Mouse (Mus musculus): ENCODE measurements around the gene Srp14. TPM values are rescaled to one million over a fixed set of nuclear protein-coding genes. Genes with fewer than 3 reads are reported as not detected.

The Srp14 gene
- polyA plus RNA-seq, 1 experiment from 2014 or later, result 340 TPM

Other genes starting within 250 kb of the Srp14 start
- 4.1 TPM in 2 replicates for gene Fsip1, start 222.7 kb downstream of the Srp14 start, polyA plus RNA-seq (2015; fragmentation: Nextera tagmentation; extraction: Ambion mirVana)
- 8.6 and 9.6 TPM in 2 replicates for gene Gpr176, start 106.3 kb downstream of the Srp14 start, polyA plus RNA-seq (2015; fragmentation: Nextera tagmentation; extraction: Ambion mirVana)
- 8.3 and 9.3 TPM in 2 replicates for gene Eif2ak4, start 91.1 kb downstream of the Srp14 start, polyA plus RNA-seq (2015; fragmentation: Nextera tagmentation; extraction: Ambion mirVana)
- 1.6 and 1.9 TPM in 2 replicates for gene Bmf, start 70.0 kb upstream of the Srp14 start, polyA plus RNA-seq (2015; fragmentation: Nextera tagmentation; extraction: Ambion mirVana)
- gene Bub1b, start 118.5 kb upstream of the Srp14 start, polyA plus RNA-seq (2015; fragmentation: Nextera tagmentation; extraction: Ambion mirVana), result 13.8 and 16.9 TPM in 2 replicates
- 45.0 and 53.9 TPM in 2 replicates for gene Pak6, start 183.6 kb upstream of the Srp14 start, polyA plus RNA-seq (2015; fragmentation: Nextera tagmentation; extraction: Ambion mirVana)
- gene Ankrd63, start 224.3 kb upstream of the Srp14 start, polyA plus RNA-seq (2015; fragmentation: Nextera tagmentation; extraction: Ambion mirVana), result 0.03 TPM in 1 of 2 replicates, not detected in the other
- 0.88 and 1.1 TPM in 2 replicates for gene Plcb2, start 248.7 kb upstream of the Srp14 start, polyA plus RNA-seq (2015; fragmentation: Nextera tagmentation; extraction: Ambion mirVana)

Data from hindbrain, embryonic 16.5 days (tissue).